Mouse (Mus musculus) limb, embryonic 10.5 days (tissue): ENCODE results near the gene Spata22. TPM values are rescaled to one million over a fixed set of nuclear protein-coding genes. Genes with fewer than 3 reads are reported as not detected.
"Not testable (repeated sequence)": the region's sequence is repeated elsewhere in the genome, so short reads cannot be mapped to it uniquely, and the experiment has no call there.

ENCODE experiments used
- DNase-seq: peaks from one replicate; pipeline ENCODE4 v3.0.0-alpha.2; 2017; ENCODE audit warnings: low spot score
- H3K27ac ChIP-seq: fragments of 300-500 bp; sonication (generic); 2 replicates; pipeline ENCODE4 v1.5.1; 2016; ENCODE audit warnings: mild to moderate bottlenecking
- H3K27me3 ChIP-seq: fragments of 300-500 bp; sonication (generic); 2 replicates; pipeline ENCODE4 v1.6.1; 2016; ENCODE audit warnings: low read depth, mild to moderate bottlenecking; ENCODE audit not compliant: poor library complexity, severe bottlenecking
- H3K36me3 ChIP-seq: fragments of 300-500 bp; sonication (generic); 2 replicates; pipeline ENCODE4 v1.6.1; 2016; ENCODE audit warnings: mild to moderate bottlenecking, moderate library complexity
- H3K4me1 ChIP-seq: fragments of 300-500 bp; sonication (generic); 2 replicates; pipeline ENCODE4 v1.6.1; 2016
- H3K4me3 ChIP-seq: fragments of 300-500 bp; sonication (generic); 2 replicates; pipeline ENCODE4 v1.5.1; 2016; ENCODE audit warnings: mild to moderate bottlenecking, moderate library complexity
- H3K9me3 ChIP-seq: fragments of 300-500 bp; sonication (generic); replicated peaks from 2 replicates; pipeline ENCODE4 v1.6.1; 2016; ENCODE audit warnings: mild to moderate bottlenecking
- WGBS: fragments of 180-500 bp; shearing (Covaris S2); methylation state at CpG from one replicate; pipeline ENCODE4 v1.1.7; 2016; 5-methylcytosine and 5-hydroxymethylcytosine counted together
- polyA plus RNA-seq: library from polyadenylated mRNA; unstranded; fragments of >200 nt; fragmentation: Nextera tagmentation; extraction: Ambion mirVana; gene quantifications from 2 replicates; pipeline ENCODE4 v1.2.1, GENCODE M21; 2016

The Spata22 gene
- not detected in 2 replicates for polyA plus RNA-seq

DNA sequence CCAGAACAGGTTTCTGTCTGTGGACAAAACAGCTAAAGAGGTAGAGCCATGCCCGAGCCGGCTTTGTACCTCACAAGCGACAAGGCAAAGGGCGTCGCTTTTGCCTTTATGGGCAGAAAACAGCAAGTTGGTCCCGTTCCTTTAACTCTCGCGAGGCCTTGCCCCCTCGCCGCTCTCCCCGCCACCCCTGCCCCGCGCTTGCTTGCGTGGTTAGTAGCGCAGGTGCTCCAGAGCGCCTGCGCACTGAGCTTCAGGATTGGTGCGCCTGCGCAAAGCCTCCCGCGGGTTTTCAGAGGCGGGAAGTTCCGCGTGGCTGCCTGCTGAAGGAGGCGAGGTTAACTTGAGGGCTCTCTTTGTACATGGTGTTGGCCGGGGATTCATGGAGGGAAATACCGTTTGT is at the start of gene Spata22, which contains the start of the genes Aspa and Gm49340:
Gene Spata22 (plus strand): TSS at position 300 of the 400 bp plus-strand sequence.
Gene Aspa (minus strand): TSS at position 155 of the 400 bp plus-strand sequence.
Gene Gm49340 (plus strand): TSS at position 300 of the 400 bp plus-strand sequence.
- DNase-seq: no peak

DNA sequence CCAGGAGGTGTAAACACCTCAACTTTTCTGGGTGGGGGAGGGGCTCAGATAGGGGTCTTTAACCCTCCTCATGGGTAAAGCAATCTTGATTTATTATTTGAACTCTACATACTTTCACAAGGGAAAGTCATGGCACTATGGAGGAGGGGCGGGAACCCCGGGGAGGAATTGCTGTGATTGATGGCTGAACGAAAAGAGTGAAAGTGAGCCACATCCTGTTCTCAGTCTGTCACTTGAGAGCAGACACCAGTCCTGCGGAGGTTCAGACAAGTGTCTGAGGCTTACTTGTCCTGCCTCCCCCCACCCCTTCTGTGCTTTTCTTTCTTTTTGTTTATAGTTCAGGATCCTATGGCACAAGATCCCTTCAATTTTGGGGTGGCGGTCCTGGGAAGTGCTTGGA is 48.8 kb upstream of the Spata22 start:
- peak; percentile 40 for DNase-seq
- no peak overlapping the region for H3K4me3 ChIP-seq
- H3K4me1 ChIP-seq: peaks cover 41% of the 10 kb centered on the region
- 41% methylated on average over 5 of the region's 5 CpGs for WGBS
- no peaks in the 10 kb centered on the region for H3K27me3 ChIP-seq
- no peak overlapping the region for H3K27ac ChIP-seq
- H3K36me3 ChIP-seq: no peaks in the 10 kb centered on the region
- no peaks in the 10 kb centered on the region for H3K9me3 ChIP-seq

More for the DNA sequence above, at the start of gene Spata22, which contains the start of the genes Aspa and Gm49340:
- H3K9me3 ChIP-seq: no peaks in the 10 kb centered on the region
- H3K36me3 ChIP-seq: no peaks in the 10 kb centered on the region
- no peaks in the 10 kb centered on the region for H3K27me3 ChIP-seq
- H3K4me3 ChIP-seq: no peak within 1 kb of the TSS
- 81% methylated on average over 27 of the region's 27 CpGs for WGBS
- no peaks in the 10 kb centered on the region for H3K4me1 ChIP-seq
- H3K27ac ChIP-seq: no peak within 1 kb of the TSS

DNA sequence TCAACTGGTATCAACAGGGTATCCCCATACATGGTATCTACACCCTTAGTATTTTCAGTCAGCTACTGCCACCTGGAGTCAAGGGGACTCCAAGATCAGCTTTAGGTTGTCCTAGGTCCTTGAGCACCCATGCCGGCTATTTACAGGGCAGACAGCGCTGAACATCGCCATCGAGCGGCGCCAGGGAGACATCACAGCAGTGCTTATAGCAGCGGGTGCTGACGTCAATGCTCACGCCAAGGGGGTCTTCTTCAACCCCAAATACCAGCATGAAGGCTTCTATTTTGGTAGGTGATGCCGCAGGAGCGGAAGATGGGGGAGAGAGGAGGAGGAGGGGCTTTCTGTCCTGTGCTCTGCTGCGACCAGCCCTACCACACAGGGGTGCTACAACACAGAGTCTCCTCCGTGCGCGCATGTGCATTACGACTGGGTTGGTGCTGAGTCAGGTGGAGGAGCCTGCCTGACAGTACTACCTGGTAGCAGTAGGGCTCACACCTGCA is 48.0 kb upstream of the Spata22 start:
- H3K27me3 ChIP-seq: no peaks in the 10 kb centered on the region
- no peaks in the 10 kb centered on the region for H3K9me3 ChIP-seq
- no peaks in the 10 kb centered on the region for H3K36me3 ChIP-seq
- peak overlapping the region; percentile 40 for H3K4me3 ChIP-seq
- WGBS: 4% methylated on average over 16 of the region's 16 CpGs
- DNase-seq: peak; percentile 59
- peak overlapping the region; percentile 17; the same call in 1 of the 2 replicates for H3K27ac ChIP-seq
- H3K4me1 ChIP-seq: peaks cover 41% of the 10 kb centered on the region

DNA sequence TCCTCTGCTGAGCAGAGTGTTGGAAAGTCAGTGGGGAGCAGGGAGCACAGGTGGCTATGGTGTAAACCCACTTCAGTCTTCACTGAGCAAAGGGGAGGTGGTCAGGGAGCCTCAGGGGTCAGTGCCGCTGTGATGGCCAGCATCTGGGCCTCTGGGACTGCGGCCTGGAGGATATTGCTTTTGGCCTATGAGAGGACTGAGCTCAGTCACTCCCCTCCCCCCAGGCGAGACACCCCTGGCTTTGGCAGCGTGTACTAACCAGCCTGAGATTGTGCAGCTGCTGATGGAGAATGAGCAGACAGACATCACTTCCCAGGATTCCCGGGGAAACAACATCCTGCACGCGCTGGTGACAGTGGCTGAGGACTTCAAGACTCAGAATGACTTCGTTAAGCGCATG is 46.2 kb upstream of the Spata22 start:
- no peak for DNase-seq
- 77% methylated on average over 9 of the region's 9 CpGs for WGBS
- Histone ChIP-seq H3K27me3 (no peaks in the 10 kb centered on the region), H3K27ac (peak overlapping the region; percentile 36; the same call in 1 of the 2 replicates), H3K9me3 (no peaks in the 10 kb centered on the region), H3K4me3 (no peak overlapping the region), H3K36me3 (no peaks in the 10 kb centered on the region), H3K4me1 (peaks cover 41% of the 10 kb centered on the region)

DNA sequence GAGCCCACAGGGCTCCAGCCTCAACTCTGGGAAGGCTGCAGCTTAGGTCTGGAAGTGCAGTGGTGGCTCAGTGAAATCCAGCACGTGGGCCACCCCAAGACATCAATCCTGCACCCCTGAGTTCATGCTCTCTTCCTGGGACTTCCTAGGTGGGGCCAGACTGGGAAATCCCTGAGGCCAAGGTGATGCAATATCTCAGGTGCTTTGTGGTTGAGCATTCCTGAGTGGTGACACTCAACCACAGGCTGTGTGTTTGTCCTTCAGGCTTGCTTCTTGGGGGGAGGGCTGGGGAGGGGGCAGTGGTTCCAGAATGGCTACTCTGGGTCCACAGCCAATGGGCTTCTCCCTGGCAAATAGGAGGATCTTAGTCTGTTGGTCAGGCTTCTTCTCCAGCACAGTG is 45.6 kb upstream of the Spata22 start:
- 45% methylated on average over 1 of the region's 1 CpGs for WGBS
- H3K9me3 ChIP-seq: no peaks in the 10 kb centered on the region
- H3K4me3 ChIP-seq: no peak overlapping the region
- peak overlapping the region; percentile 36 for H3K27ac ChIP-seq
- peaks cover 41% of the 10 kb centered on the region for H3K4me1 ChIP-seq
- no peaks in the 10 kb centered on the region for H3K27me3 ChIP-seq
- no peaks in the 10 kb centered on the region for H3K36me3 ChIP-seq
- no peak for DNase-seq

DNA sequence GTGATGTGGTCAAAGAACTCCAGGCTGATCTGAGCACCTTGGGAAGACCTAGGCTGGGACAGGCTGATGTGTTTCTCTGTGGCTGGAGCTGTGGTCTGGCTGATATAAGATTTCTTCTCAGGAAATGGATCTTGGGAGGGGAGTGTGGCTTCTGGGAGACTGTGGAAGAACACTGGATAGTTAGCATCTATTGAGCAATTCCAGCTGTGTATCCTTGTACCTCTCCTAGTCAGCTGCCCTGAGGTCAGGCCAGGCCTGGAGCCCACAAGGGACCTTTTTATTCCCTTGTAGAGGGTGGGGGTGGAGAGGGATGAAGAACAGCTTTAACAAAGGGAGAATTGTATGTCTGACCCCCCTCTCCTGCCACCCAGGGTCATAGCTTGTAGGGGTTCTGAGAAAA is 45.2 kb upstream of the Spata22 start:
- H3K9me3 ChIP-seq: no peaks in the 10 kb centered on the region
- no peaks in the 10 kb centered on the region for H3K36me3 ChIP-seq
- DNase-seq: no peak
- H3K27ac ChIP-seq: peak overlapping the region; percentile 36; the same call in 1 of the 2 replicates
- H3K4me3 ChIP-seq: no peak overlapping the region
- H3K27me3 ChIP-seq: no peaks in the 10 kb centered on the region
- H3K4me1 ChIP-seq: peaks cover 41% of the 10 kb centered on the region

DNA sequence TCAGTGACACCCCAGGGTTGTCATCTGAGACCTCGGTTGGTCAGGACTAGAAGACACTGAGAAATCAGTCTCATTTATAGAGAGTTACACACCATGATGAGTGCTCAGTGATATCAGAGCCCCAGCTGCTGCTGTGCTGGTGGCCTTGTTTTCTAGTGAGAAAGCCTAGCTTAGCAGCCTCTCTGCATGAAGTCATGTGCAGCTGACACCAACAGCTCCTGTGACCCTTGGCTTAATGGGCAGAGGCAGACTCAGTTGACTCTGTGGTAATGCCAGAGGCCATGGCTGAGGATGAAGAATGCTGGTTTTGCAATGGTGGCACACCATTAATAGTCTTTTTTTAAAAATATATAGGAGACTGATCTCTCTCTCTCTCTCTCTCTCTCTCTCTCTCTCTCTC is 39.9 kb upstream of the Spata22 start:
- Histone ChIP-seq H3K27me3 (no peaks in the 10 kb centered on the region), H3K4me1 (peaks cover 3% of the 10 kb centered on the region; the same call in 1 of the 2 replicates), H3K4me3 (no peak overlapping the region), H3K36me3 (no peaks in the 10 kb centered on the region), H3K27ac (no peak overlapping the region), H3K9me3 (no peaks in the 10 kb centered on the region)
- no peak for DNase-seq
- 79% methylated on average over 1 of the region's 1 CpGs for WGBS

DNA sequence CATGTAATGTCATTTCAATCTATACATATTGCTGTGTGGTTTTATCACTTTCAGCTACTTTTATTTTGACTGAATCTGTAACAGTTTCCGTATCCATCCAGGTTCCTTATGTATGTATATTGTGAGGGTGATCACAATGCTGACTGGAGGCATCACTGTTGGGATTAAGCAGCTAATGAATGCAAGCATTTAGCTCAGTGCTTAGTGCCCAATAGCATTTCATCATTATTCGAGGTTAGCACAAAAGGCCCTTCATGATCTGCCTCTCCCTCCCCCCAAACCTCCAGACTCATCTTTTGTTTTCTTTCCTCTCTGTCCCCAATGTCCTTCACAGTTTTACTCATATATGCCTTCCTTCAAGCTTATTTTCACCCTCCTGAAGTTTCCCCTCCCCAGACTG is 26.4 kb upstream of the Spata22 start:
- no peak for DNase-seq
- H3K27me3 ChIP-seq: no peaks in the 10 kb centered on the region
- no peak overlapping the region for H3K4me3 ChIP-seq
- no peaks in the 10 kb centered on the region for H3K9me3 ChIP-seq
- no peaks in the 10 kb centered on the region for H3K4me1 ChIP-seq
- no peaks in the 10 kb centered on the region for H3K36me3 ChIP-seq
- H3K27ac ChIP-seq: no peak overlapping the region
- WGBS: 74% methylated on average over 2 of the region's 2 CpGs

DNA sequence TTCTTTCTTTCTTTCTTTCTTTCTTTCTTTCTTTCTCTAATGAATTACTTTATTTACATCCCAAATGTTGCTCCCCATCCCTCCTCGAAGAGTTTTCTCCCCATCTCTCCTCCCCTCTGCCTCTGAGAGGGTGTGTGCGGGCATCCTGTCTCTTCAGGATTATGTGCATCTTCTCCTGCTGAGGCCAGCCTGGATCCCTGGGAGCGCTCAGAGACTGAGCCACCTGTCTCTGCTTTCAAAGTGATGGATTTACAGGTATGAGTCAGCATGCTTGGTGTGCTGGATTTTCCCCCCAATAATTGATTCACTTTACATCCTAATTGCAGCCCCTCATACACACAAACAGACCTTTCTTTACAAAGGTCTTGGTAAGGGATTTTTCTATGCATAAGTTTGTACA is 13.6 kb upstream of the Spata22 start:
- Histone ChIP-seq H3K4me1 (no peaks in the 10 kb centered on the region), H3K27me3 (no peaks in the 10 kb centered on the region), H3K4me3 (no peak overlapping the region), H3K9me3 (no peaks in the 10 kb centered on the region), H3K27ac (no peak overlapping the region), H3K36me3 (no peaks in the 10 kb centered on the region)
- DNase-seq: no peak
- 47% methylated on average over 3 of the region's 3 CpGs for WGBS

DNA sequence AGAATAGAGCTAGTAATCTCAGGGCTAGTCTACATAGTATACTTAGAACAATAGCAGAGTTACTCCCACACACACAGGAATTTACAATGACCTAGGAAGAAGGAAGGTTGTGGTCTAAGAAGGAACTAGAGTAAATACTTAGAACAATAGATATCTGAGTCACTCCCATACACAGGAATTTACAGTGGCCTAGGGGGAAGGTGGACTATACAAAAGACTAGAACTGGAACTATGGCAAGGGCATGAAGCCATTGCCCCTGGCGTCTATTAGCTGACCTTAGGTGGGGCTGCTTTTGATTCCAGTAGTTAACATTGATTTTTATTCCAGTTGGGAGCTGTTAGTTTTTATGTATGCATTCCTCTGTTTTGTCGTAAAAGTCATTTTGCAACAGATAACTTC is 11.0 kb upstream of the Spata22 start:
- not testable (repeated sequence) for H3K4me3 ChIP-seq, H3K9me3 ChIP-seq, H3K36me3 ChIP-seq, H3K27ac ChIP-seq, H3K27me3 ChIP-seq, DNase-seq, H3K4me1 ChIP-seq
- 84% methylated on average over 2 of the region's 2 CpGs for WGBS

DNA sequence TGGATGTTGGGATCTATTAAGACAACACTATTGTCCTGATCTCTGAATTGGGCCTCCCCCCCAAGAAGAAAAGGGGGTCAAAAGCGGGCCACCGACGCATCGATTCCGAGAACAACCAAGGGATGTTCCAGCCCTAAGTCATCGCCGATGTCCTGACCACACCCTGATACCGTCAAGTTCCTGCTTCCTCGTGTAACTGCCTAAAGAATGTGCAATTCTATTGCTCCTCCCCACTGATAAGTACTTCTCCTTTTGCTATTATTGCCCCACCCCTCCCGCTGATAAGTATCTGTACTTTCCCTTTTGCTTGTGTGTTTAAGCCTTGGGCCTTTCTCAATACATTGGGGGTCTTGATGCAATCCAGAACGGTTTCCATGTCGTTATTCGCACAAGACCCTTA is 8.5 kb upstream of the Spata22 start:
- not testable (repeated sequence) for DNase-seq, H3K9me3 ChIP-seq, H3K4me1 ChIP-seq, H3K4me3 ChIP-seq, H3K36me3 ChIP-seq, H3K27ac ChIP-seq, H3K27me3 ChIP-seq
- WGBS: 96% methylated on average over 13 of the region's 13 CpGs

DNA sequence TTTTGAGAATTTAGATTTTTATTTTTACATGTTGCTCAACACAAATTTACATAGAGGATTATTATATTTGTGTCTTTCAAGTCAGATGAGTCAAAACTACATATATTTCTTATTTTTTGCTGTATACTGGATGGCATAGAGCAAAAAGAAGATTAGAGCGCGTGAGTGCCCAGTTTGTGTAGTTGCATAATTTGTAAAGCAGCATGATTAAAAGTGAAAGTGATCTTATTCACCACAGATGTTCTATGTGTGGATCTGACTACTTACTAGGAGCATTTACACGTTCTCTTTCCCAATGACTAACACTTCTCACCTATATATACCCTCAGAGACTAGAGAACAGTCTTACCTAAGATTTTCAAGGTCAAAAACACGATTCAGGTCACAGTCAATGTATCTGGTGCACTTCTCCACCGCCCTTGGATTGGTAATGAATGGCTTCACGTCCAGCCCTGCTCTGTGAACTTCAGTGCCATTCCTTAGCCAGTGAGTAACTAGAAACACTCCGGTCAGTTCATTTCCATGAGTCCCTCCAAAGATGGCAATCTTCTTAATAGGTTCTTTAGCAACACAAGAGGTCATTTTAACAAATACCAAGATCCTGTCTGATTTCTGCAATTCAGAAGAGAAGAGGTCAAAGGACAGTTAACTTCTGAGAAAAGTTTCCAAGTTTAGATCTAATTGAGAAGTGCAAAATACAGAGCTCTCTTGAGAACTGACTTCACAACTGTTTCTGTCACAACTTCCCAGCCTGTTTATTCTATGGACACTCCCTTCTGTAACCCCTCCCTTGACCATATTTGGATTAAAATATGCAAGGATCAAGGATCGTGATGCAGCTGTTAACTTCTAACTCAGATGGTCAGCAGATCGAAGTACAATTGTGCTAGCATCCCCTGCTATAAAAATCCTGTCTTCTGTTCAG is 5.4 kb upstream of the Spata22 start:
- H3K9me3 ChIP-seq: no peaks in the 10 kb centered on the region
- WGBS: 76% methylated on average over 9 of the region's 9 CpGs
- no peak overlapping the region for H3K27ac ChIP-seq
- H3K4me1 ChIP-seq: no peaks in the 10 kb centered on the region
- no peak overlapping the region for H3K4me3 ChIP-seq
- no peaks in the 10 kb centered on the region for H3K36me3 ChIP-seq
- no peak for DNase-seq
- H3K27me3 ChIP-seq: no peaks in the 10 kb centered on the region

DNA sequence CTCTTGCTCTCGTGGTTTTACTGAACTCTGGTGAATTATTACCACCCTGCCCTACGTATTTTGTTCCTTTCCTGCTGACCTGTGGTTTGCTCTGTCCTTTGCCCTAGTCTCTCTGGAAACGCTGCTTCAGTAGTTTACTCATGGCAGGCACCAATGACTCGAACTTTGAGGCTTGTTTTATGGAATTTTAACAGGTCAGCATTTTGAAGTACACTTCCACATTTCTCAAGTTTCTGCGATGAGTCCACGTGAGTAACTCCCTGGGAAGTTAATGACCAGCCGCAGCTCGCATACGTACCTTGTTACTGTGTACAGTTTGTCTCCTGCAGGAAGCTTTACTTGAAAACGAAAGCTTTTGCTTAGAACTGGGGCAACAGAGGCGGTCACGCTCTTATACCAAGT is 3.1 kb upstream of the Spata22 start:
- no peak for DNase-seq
- 60% methylated on average over 12 of the region's 12 CpGs for WGBS
- Histone ChIP-seq H3K4me3 (no peak overlapping the region), H3K27ac (no peak overlapping the region), H3K9me3 (no peaks in the 10 kb centered on the region), H3K27me3 (no peaks in the 10 kb centered on the region), H3K36me3 (no peaks in the 10 kb centered on the region), H3K4me1 (no peaks in the 10 kb centered on the region)
